Comparison of ENCODE assay signal across 11 mouse cellular contexts in genomic region chr12:84759063-84759462, GRCm38 (mm10). TPM values are rescaled to one million over a fixed set of nuclear protein-coding genes. Genes with fewer than 3 reads are reported as not detected.
DNase-seq lines count a peak whose midpoint lies in the region; ATAC-seq and TF ChIP-seq lines count a peak whose summit lies in the region.
"Had no signal": no experiment of that assay in that cellular context is flagged by ENCODE, and none has a peak within 500 bp of the region (broad histone marks: within the 10 kb centered on the region; RNA-seq: fewer than 3 reads in every experiment).

No protein-coding gene starts in this region.

- in situ Hi-C loops in CH12.LX (cut with MboI; ENCODE audit: low pct_ligation_motif_present, low pct_unique_long_range_greater_than_20kb, low sequenced_read_pairs), result no loop called here

- peak; percentile 54 for DNase-seq in kidney, postnatal 0 days (ENCODE audit: low spot score)
- DNase-seq in kidney, postnatal 14 days, result no peak
- peak; percentile 57 for DNase-seq in CH12.LX (ENCODE audit: extremely low read depth)
- peak; percentile 25 for DNase-seq in adipocyte (ENCODE audit: low spot score)
- DNase-seq in left cerebral cortex, postnatal 4 days, result no peak
- DNase-seq in left cerebral cortex, postnatal 25 days (ENCODE audit: low spot score in 2 of 2), result no peak
- DNase-seq: adrenal gland, adult 2 months had no signal

- TF ChIP-seq POLR2A in CH12.LX (IDR thresholded peaks at IDR 0.05; ENCODE audit: low read depth, low read length), result no peak

- peaks cover 29% of the 10 kb centered on the region for H3K36me3 ChIP-seq in kidney, postnatal 0 days (ENCODE audit: insufficient read depth, low read length)
- peaks cover 29 to 89% of the 10 kb centered on the region in 2 experiments for H3K36me3 ChIP-seq in CH12.LX (replicated peaks in 1 of 2; ENCODE audit: control insufficient read depth in 1 of 2, insufficient read depth in 1 of 2, low read length in 1 of 2)

- TF ChIP-seq CTCF in kidney, postnatal 0 days (IDR thresholded peaks at IDR 0.05; ENCODE audit: low read depth), result peak; percentile 63
- TF ChIP-seq CTCF in CH12.LX (conservative IDR thresholded peaks at IDR 0.05 in 1 of 2, IDR thresholded peaks at IDR 0.05 in 1 of 2; ENCODE audit: low read depth in 2 of 2, low read length in 2 of 2), result peak; percentile 60 to 79

- H3K4me2 ChIP-seq in kidney, postnatal 0 days (ENCODE audit: low read length), result no peak overlapping the region
- H3K4me2 ChIP-seq in CH12.LX (ENCODE audit: insufficient read depth, low read depth, poor library complexity, severe bottlenecking), result no peak overlapping the region
- H3K4me2 ChIP-seq: limb, embryonic 12.5 days had no signal

- no peak for ATAC-seq in kidney, postnatal 0 days (replicated peaks; ENCODE audit: low FRiP score, low read depth)
- ATAC-seq in megakaryocyte-erythroid progenitor cell, adult 5-6 weeks (replicated peaks; ENCODE audit: low FRiP score, low TSS enrichment, poor library complexity, severe bottlenecking), result peak; percentile 71; the same call in 1 of the 2 replicates

- WGBS in kidney, postnatal 0 days, result 82% methylated on average over 2 of the region's 2 CpGs

- no peaks in the 10 kb centered on the region for H3K27me3 ChIP-seq in kidney, postnatal 0 days (ENCODE audit: insufficient read depth, low read length)
- no peaks in the 10 kb centered on the region for H3K27me3 ChIP-seq in CH12.LX (replicated peaks)
- H3K27me3 ChIP-seq: limb, embryonic 12.5 days had no signal

- no peaks in the 10 kb centered on the region for H3K9me3 ChIP-seq in kidney, postnatal 0 days (replicated peaks; ENCODE audit: low read length)
- no peaks in the 10 kb centered on the region for H3K9me3 ChIP-seq in CH12.LX (replicated peaks; ENCODE audit: low read length)
- H3K9me3 ChIP-seq: hindbrain, embryonic 10.5 days; limb, embryonic 12.5 days had no signal

- no peak overlapping the region for H3K4me3 ChIP-seq in kidney, postnatal 0 days (replicated peaks; ENCODE audit: low read depth, low read length)
- no peak overlapping the region for H3K4me3 ChIP-seq in CH12.LX (replicated peaks in 1 of 3; ENCODE audit: low read depth in 2 of 3, low read length in 2 of 3, poor library complexity in 1 of 3)
- H3K4me3 ChIP-seq: erythroblast, embryonic 14.5 days; hindbrain, embryonic 10.5 days; limb, embryonic 12.5 days had no signal

- H3K4me1 ChIP-seq in kidney, postnatal 0 days (replicated peaks; ENCODE audit: insufficient read depth, low read length), result no peaks in the 10 kb centered on the region
- H3K4me1 ChIP-seq in CH12.LX (ENCODE audit: control insufficient read depth in 1 of 2, insufficient read depth in 2 of 2), result peaks cover 12 to 26% of the 10 kb centered on the region in 2 experiments
- H3K4me1 ChIP-seq: limb, embryonic 12.5 days had no signal

- no peak overlapping the region for H3K9ac ChIP-seq in kidney, postnatal 0 days (ENCODE audit: low read depth, low read length)
- H3K9ac ChIP-seq in CH12.LX (ENCODE audit: insufficient read depth, low read depth), result no peak overlapping the region
- H3K9ac ChIP-seq: limb, embryonic 12.5 days had no signal

- intact Hi-C loops in left cerebral cortex, postnatal 4 days (cut with DNase I), result loop anchor here (10.0 kb wide), 1 partner anchor 284 kb away; no protein-coding TSS in a partner anchor
- intact Hi-C loops in left cerebral cortex, postnatal 25 days (cut with DNase I), result no loop called here

- H3K79me2 ChIP-seq in CH12.LX (replicated peaks; ENCODE audit: control insufficient read depth, extremely low read depth, insufficient read depth, poor library complexity, severe bottlenecking), result no peaks in the 10 kb centered on the region

- TF ChIP-seq RAD21 in CH12.LX (IDR thresholded peaks at IDR 0.05; ENCODE audit: low read depth, low read length), result peak; percentile 78

- dilution Hi-C loops in CH12.LX (cut with MboI; ENCODE audit: extremely low pct_ligation_motif_present, extremely low pct_unique_long_range_greater_than_20kb, low sequenced_read_pairs), result no loop called here

- TF ChIP-seq EP300 in CH12.LX (IDR thresholded peaks at IDR 0.05; ENCODE audit: low read length), result no peak

- H3K27ac ChIP-seq in kidney, postnatal 0 days, result no peak overlapping the region
- H3K27ac ChIP-seq in CH12.LX (ENCODE audit: insufficient read depth, low read depth), result no peak overlapping the region
- H3K27ac ChIP-seq: hindbrain, embryonic 10.5 days; limb, embryonic 12.5 days had no signal

TF ChIP-seq in CH12.LX, 34 proteins besides CTCF, POLR2A, EP300 and RAD21:
- TF ChIP-seq ZMIZ1 (IDR thresholded peaks at IDR 0.05; ENCODE audit: low read depth, low read length) (no peak), MYC (IDR thresholded peaks at IDR 0.05; ENCODE audit: low read depth, low read length) (peak; percentile 79; the same call in 1 of the 2 replicates), KAT2A (IDR thresholded peaks at IDR 0.05; ENCODE audit: insufficient replicate concordance, low read length) (no peak), SMC3 (IDR thresholded peaks at IDR 0.05; ENCODE audit: low read depth, low read length) (peak; percentile 60), ETS1 (conservative IDR thresholded peaks at IDR 0.05; ENCODE audit: low read depth, low read length) (no peak), ZNF384 (IDR thresholded peaks at IDR 0.05; ENCODE audit: low read depth, low read length) (no peak), USF1 (IDR thresholded peaks at IDR 0.05; ENCODE audit: low read depth, low read length) (no peak), CHD2 (IDR thresholded peaks at IDR 0.05; ENCODE audit: low read length) (no peak), MEF2A (IDR thresholded peaks at IDR 0.05; ENCODE audit: borderline replicate concordance, low read depth, low read length) (no peak)

RNA-seq across cellular contexts. Expression of gene Npc2, which starts 13.9 kb away (rescaled TPM):
- 70.5 and 75.7 TPM in 2 replicates for polyA plus RNA-seq in kidney, postnatal 0 days (2015; fragmentation: Nextera tagmentation; extraction: Ambion mirVana)
- total RNA-seq in CH12.LX (2012; rRNA removed) (63.7 and 73.4 TPM in 2 replicates), CH12.LX (2014; rRNA removed) (97.5 and 98.5 TPM in 2 replicates)
- polyA plus RNA-seq in CH12.LX (2012; ENCODE audit: insufficient read length, low read depth), result 80.3 and 89.0 TPM in 2 replicates
- 50.9 and 53.2 TPM in 2 replicates for total RNA-seq in megakaryocyte-erythroid progenitor cell, adult 5-6 weeks (2014; fragmentation: Nextera tagmentation)
- total RNA-seq in megakaryocyte-erythroid progenitor cell, adult 5-6 weeks (2017), result 34.6 and 41.4 TPM in 2 replicates
- 10 to 100 TPM; 35.4 to 35.7 TPM for total RNA-seq in left cerebral cortex, postnatal 4 days (2021)
- total RNA-seq in left cerebral cortex, postnatal 25 days (2021), result 10 to 100 TPM; 27.3 to 32.2 TPM

RNA-seq across cellular contexts. Expression of gene Isca2, which starts 14.0 kb away (rescaled TPM):
- polyA plus RNA-seq in kidney, postnatal 0 days (2015; fragmentation: Nextera tagmentation; extraction: Ambion mirVana), result 152 and 168 TPM in 2 replicates
- total RNA-seq in CH12.LX (2012; rRNA removed) (59.1 and 59.7 TPM in 2 replicates), CH12.LX (2014; rRNA removed) (75.3 and 90.4 TPM in 2 replicates)
- 50.4 and 55.1 TPM in 2 replicates for polyA plus RNA-seq in CH12.LX (2012; ENCODE audit: insufficient read length, low read depth)
- total RNA-seq in megakaryocyte-erythroid progenitor cell, adult 5-6 weeks (2014; fragmentation: Nextera tagmentation), result 178 and 198 TPM in 2 replicates
- total RNA-seq in megakaryocyte-erythroid progenitor cell, adult 5-6 weeks (2017), result 66.4 and 79.4 TPM in 2 replicates
- total RNA-seq in left cerebral cortex, postnatal 4 days (2021), result 10 to 100 TPM; 40.8 to 43.3 TPM
- 10 to 100 TPM; 51.5 to 61.1 TPM for total RNA-seq in left cerebral cortex, postnatal 25 days (2021)

Comparison
In these comparisons a context has a peak if more than half of its experiments do, and no peak if none do; other contexts are left out.
1. DNase-seq: peak in kidney, postnatal 0 days (single experiment), CH12.LX (single experiment) and adipocyte (single experiment); none in kidney, postnatal 14 days (single experiment), left cerebral cortex, postnatal 4 days (single experiment) and left cerebral cortex, postnatal 25 days (0 of 2).